Mouse (Mus musculus): ENCODE measurements at regions not wholly inside any gene's neighbourhood (a gene's known extent, or its start where the extent isn't known, plus 50 kb on each side); places are given as distances from the start of the nearest gene placed in this dataset.

- no peak for DNase-seq (ENCODE audit: extremely low spot score in 1 of 2, low spot score in 1 of 2)
Measured at GRCm38 (mm10) chr14:25244841-25245240, 214.1 kb upstream of the Zmiz1 start.

- no peak for DNase-seq (ENCODE audit: extremely low spot score in 1 of 2, low spot score in 1 of 2)
Measured at GRCm38 (mm10) chr14:25245691-25246090, 213.3 kb upstream of the Zmiz1 start.

GRCm38 (mm10) chr14:25248941-25249340, 210.0 kb upstream of the Zmiz1 start:
- no peak for DNase-seq (ENCODE audit: extremely low spot score in 1 of 2, low spot score in 1 of 2)

- no peak for DNase-seq (ENCODE audit: extremely low spot score in 1 of 2, low spot score in 1 of 2)
Measured at GRCm38 (mm10) chr14:25253016-25253850, 205.8 kb upstream of the Zmiz1 start.

- DNase-seq (ENCODE audit: extremely low spot score in 1 of 2, low spot score in 1 of 2), result no peak
Measured at GRCm38 (mm10) chr14:25263121-25263520, 195.9 kb upstream of the Zmiz1 start.

- no peak for DNase-seq (ENCODE audit: extremely low spot score in 1 of 2, low spot score in 1 of 2)
Measured at GRCm38 (mm10) chr14:25266846-25267245, 192.1 kb upstream of the Zmiz1 start.

GRCm38 (mm10) chr14:25268090-25268631, 190.8 kb upstream of the Zmiz1 start:
- DNase-seq (ENCODE audit: extremely low spot score in 1 of 2, low spot score in 1 of 2), result no peak

GRCm38 (mm10) chr14:25270227-25270876, 188.6 kb upstream of the Zmiz1 start:
- DNase-seq (ENCODE audit: extremely low spot score in 1 of 2, low spot score in 1 of 2), result no peak

- no peak for DNase-seq (ENCODE audit: extremely low spot score in 1 of 2, low spot score in 1 of 2)
Measured at GRCm38 (mm10) chr14:25272366-25273156, 186.4 kb upstream of the Zmiz1 start.

GRCm38 (mm10) chr14:25279751-25280150, 179.2 kb upstream of the Zmiz1 start:
- DNase-seq (ENCODE audit: extremely low spot score in 1 of 2, low spot score in 1 of 2), result no peak

GRCm38 (mm10) chr14:25292557-25292956, 166.4 kb upstream of the Zmiz1 start:
- DNase-seq (ENCODE audit: extremely low spot score in 1 of 2, low spot score in 1 of 2), result no peak

- no peak for DNase-seq (ENCODE audit: extremely low spot score in 1 of 2, low spot score in 1 of 2)
Measured at GRCm38 (mm10) chr14:25294226-25294625, 164.8 kb upstream of the Zmiz1 start.

- DNase-seq (ENCODE audit: extremely low spot score in 1 of 2, low spot score in 1 of 2), result no peak
Measured at GRCm38 (mm10) chr14:25295688-25296350, 163.2 kb upstream of the Zmiz1 start.

GRCm38 (mm10) chr14:25299673-25300190, 159.3 kb upstream of the Zmiz1 start:
- no peak for DNase-seq (ENCODE audit: extremely low spot score in 1 of 2, low spot score in 1 of 2)

- DNase-seq (ENCODE audit: extremely low spot score in 1 of 2, low spot score in 1 of 2), result no peak
Measured at GRCm38 (mm10) chr14:25301336-25302031, 157.5 kb upstream of the Zmiz1 start.

- DNase-seq (ENCODE audit: extremely low spot score in 1 of 2, low spot score in 1 of 2), result no peak
Measured at GRCm38 (mm10) chr14:25304391-25304851, 154.6 kb upstream of the Zmiz1 start.

- DNase-seq (ENCODE audit: extremely low spot score in 1 of 2, low spot score in 1 of 2), result no peak
Measured at GRCm38 (mm10) chr14:25306166-25306565, 152.8 kb upstream of the Zmiz1 start.

- DNase-seq (ENCODE audit: extremely low spot score in 1 of 2, low spot score in 1 of 2), result no peak
Measured at GRCm38 (mm10) chr14:25306961-25307654, 151.9 kb upstream of the Zmiz1 start.

- no peak for DNase-seq (ENCODE audit: extremely low spot score in 1 of 2, low spot score in 1 of 2)
Measured at GRCm38 (mm10) chr14:25308051-25308450, 150.9 kb upstream of the Zmiz1 start.
